Mouse (Mus musculus): ENCODE data around the gene Khnyn.

The Khnyn gene

GRCm38 (mm10) chr14:55918240-55919082, 33.7 kb downstream of the Khnyn start:
- DNase-seq (ENCODE audit: low spot score in 2 of 2) = peak; percentile 39 to 82

- no peak for DNase-seq (ENCODE audit: low spot score in 2 of 2)
Measured at GRCm38 (mm10) chr14:55922475-55923232, 37.9 kb downstream of the Khnyn start.

GRCm38 (mm10) chr14:55926847-55927246, 42.1 kb downstream of the Khnyn start:
- no peak for DNase-seq (ENCODE audit: low spot score in 2 of 2)

- no peak for DNase-seq (ENCODE audit: low spot score in 2 of 2)
Measured at GRCm38 (mm10) chr14:55929263-55929997, 44.7 kb downstream of the Khnyn start.

GRCm38 (mm10) chr14:55933586-55933985, 48.8 kb downstream of the Khnyn start:
- DNase-seq (ENCODE audit: low spot score in 2 of 2) = no peak

GRCm38 (mm10) chr14:55940070-55940800, 55.5 kb downstream of the Khnyn start:
- no peak for DNase-seq (ENCODE audit: low spot score in 2 of 2)

- no peak for DNase-seq (ENCODE audit: low spot score in 2 of 2)
Measured at GRCm38 (mm10) chr14:55943601-55944000, 58.9 kb downstream of the Khnyn start.

- DNase-seq (ENCODE audit: low spot score in 2 of 2) = no peak
Measured at GRCm38 (mm10) chr14:55944575-55944974, 59.8 kb downstream of the Khnyn start, which contains the start of gene Cma1. TSS of gene Cma1 (minus strand) at chr14:55944675.

- peak in 1 of 2 experiments; percentile 6 for DNase-seq (ENCODE audit: low spot score in 2 of 2)
Measured at GRCm38 (mm10) chr14:55946269-55946969, 61.7 kb downstream of the Khnyn start.

All from thymus, postnatal 10 days (tissue).